In genomic region chr1:62950526-62950925, GRCm38 (mm10) we compare ENCODE assay signal across 22 mouse cellular contexts.
DNase-seq lines count a peak whose midpoint lies in the region; ATAC-seq and TF ChIP-seq lines count a peak whose summit lies in the region.
"Had no signal": no experiment of that assay in that cellular context is flagged by ENCODE, and none has a peak within 500 bp of the region (broad histone marks: within the 10 kb centered on the region; RNA-seq: fewer than 3 reads in every experiment).

No protein-coding gene starts in this region.

- DNase-seq in heart, adult 11 months, result peak; percentile 64
- no peak for DNase-seq in heart, postnatal 14 days
- no peak for DNase-seq in limb, embryonic 10.5 days (ENCODE audit: low spot score)
- DNase-seq in gastrocnemius, adult 2 months, result no peak
- DNase-seq: adrenal gland, postnatal 10 days; adrenal gland, postnatal 36 days; B cell, adult 2 months; cerebellum, adult 18-20 months; cerebellum, adult 9-10 months; cerebellum, postnatal 14 days; gastrocnemius, postnatal 10 days; gastrocnemius, postnatal 36 days; heart, postnatal 36 days had no signal

- intact Hi-C loops in heart, postnatal 14 days (cut with DNase I), result no loop called here
- intact Hi-C loops in gastrocnemius, adult 2 months (cut with DNase I), result no loop called here

- H3K27ac ChIP-seq in limb, embryonic 13.5 days, result 0 out of 2 replicates have a peak overlapping the region, but pooled peaks have one; percentile 1
- H3K27ac ChIP-seq in limb, embryonic 10.5 days, result no peak overlapping the region
- H3K27ac ChIP-seq in intestine, embryonic 16.5 days (ENCODE audit: low read length), result 0 out of 2 replicates have a peak overlapping the region, but pooled peaks have one; percentile 27
- H3K27ac ChIP-seq in gastrocnemius, adult 2 months, result no peak overlapping the region
- H3K27ac ChIP-seq: forebrain, embryonic 15.5 days; hindbrain, embryonic 10.5 days had no signal

- peak; percentile 57 for ATAC-seq in limb, embryonic 13.5 days (ENCODE audit: low FRiP score, low read depth)
- no peak for ATAC-seq in intestine, embryonic 16.5 days
- ATAC-seq: forebrain, embryonic 15.5 days had no signal

- H3K9ac ChIP-seq in limb, embryonic 13.5 days, result no peak overlapping the region
- H3K9ac ChIP-seq in intestine, embryonic 16.5 days (ENCODE audit: low read depth, low read length), result no peak overlapping the region
- H3K9ac ChIP-seq: forebrain, embryonic 15.5 days; hindbrain, embryonic 13.5 days had no signal

- no peak overlapping the region for H3K4me2 ChIP-seq in limb, embryonic 13.5 days (replicated peaks)
- H3K4me2 ChIP-seq in intestine, embryonic 16.5 days (ENCODE audit: low read depth, low read length), result no peak overlapping the region
- H3K4me2 ChIP-seq: forebrain, embryonic 15.5 days; heart, embryonic 11.5 days; hindbrain, embryonic 13.5 days had no signal

- no peak for TF ChIP-seq CTCF in gastrocnemius, adult 2 months (IDR thresholded peaks at IDR 0.05)

- H3K9me3 ChIP-seq in limb, embryonic 13.5 days, result no peaks in the 10 kb centered on the region
- H3K9me3 ChIP-seq in limb, embryonic 10.5 days (replicated peaks), result no peaks in the 10 kb centered on the region
- no peaks in the 10 kb centered on the region for H3K9me3 ChIP-seq in intestine, embryonic 16.5 days (ENCODE audit: control insufficient read depth, low read length)
- H3K9me3 ChIP-seq: forebrain, embryonic 15.5 days; G1E; hindbrain, embryonic 10.5 days; hindbrain, embryonic 13.5 days had no signal

- no peak overlapping the region for H3K4me3 ChIP-seq in limb, embryonic 13.5 days
- no peak overlapping the region for H3K4me3 ChIP-seq in limb, embryonic 10.5 days
- no peak overlapping the region for H3K4me3 ChIP-seq in intestine, embryonic 16.5 days (ENCODE audit: low read length)
- no peak overlapping the region for H3K4me3 ChIP-seq in gastrocnemius, adult 2 months
- H3K4me3 ChIP-seq: forebrain, embryonic 15.5 days; hindbrain, embryonic 10.5 days; hindbrain, embryonic 13.5 days had no signal

- H3K4me1 ChIP-seq in limb, embryonic 13.5 days, result peaks cover 21% of the 10 kb centered on the region
- H3K4me1 ChIP-seq in limb, embryonic 10.5 days, result peaks cover 11% of the 10 kb centered on the region; the same call in 1 of the 2 replicates
- peaks cover 4% of the 10 kb centered on the region; the same call in 1 of the 2 replicates for H3K4me1 ChIP-seq in intestine, embryonic 16.5 days (ENCODE audit: control insufficient read depth, insufficient read depth, low read length)

- no peaks in the 10 kb centered on the region for H3K36me3 ChIP-seq in limb, embryonic 13.5 days
- no peaks in the 10 kb centered on the region for H3K36me3 ChIP-seq in limb, embryonic 10.5 days
- no peaks in the 10 kb centered on the region for H3K36me3 ChIP-seq in intestine, embryonic 16.5 days (ENCODE audit: control insufficient read depth, insufficient read depth, low read length)
- H3K36me3 ChIP-seq: forebrain, embryonic 15.5 days; G1E; hindbrain, embryonic 10.5 days; hindbrain, embryonic 13.5 days had no signal

- WGBS in limb, embryonic 13.5 days, result 50% methylated on average over 9 of the region's 9 CpGs
- 86% methylated on average over 9 of the region's 9 CpGs for WGBS in limb, embryonic 10.5 days
- WGBS in intestine, embryonic 16.5 days, result 45% methylated on average over 9 of the region's 9 CpGs

- 0 out of 2 replicates have a peak, but pooled peaks cover 2% of the 10 kb centered on the region for H3K27me3 ChIP-seq in limb, embryonic 13.5 days
- no peaks in the 10 kb centered on the region for H3K27me3 ChIP-seq in limb, embryonic 10.5 days (ENCODE audit: low read depth, poor library complexity, severe bottlenecking)
- H3K27me3 ChIP-seq in intestine, embryonic 16.5 days (replicated peaks; ENCODE audit: control insufficient read depth, insufficient read depth, low read length), result no peaks in the 10 kb centered on the region
- H3K27me3 ChIP-seq: CH12.LX; hindbrain, embryonic 13.5 days; Patski had no signal

Comparison
In these comparisons a context has a peak if more than half of its experiments do, and no peak if none do; other contexts are left out.
1. H3K27ac ChIP-seq: peak in limb, embryonic 13.5 days (single experiment) and intestine, embryonic 16.5 days (single experiment); none in limb, embryonic 10.5 days (single experiment) and gastrocnemius, adult 2 months (single experiment).